Mouse (Mus musculus): ENCODE measurements at regions not wholly inside any gene's neighbourhood (a gene's known extent, or its start where the extent isn't known, plus 50 kb on each side); places are given as distances from the start of the nearest gene placed in this dataset.

DNA sequence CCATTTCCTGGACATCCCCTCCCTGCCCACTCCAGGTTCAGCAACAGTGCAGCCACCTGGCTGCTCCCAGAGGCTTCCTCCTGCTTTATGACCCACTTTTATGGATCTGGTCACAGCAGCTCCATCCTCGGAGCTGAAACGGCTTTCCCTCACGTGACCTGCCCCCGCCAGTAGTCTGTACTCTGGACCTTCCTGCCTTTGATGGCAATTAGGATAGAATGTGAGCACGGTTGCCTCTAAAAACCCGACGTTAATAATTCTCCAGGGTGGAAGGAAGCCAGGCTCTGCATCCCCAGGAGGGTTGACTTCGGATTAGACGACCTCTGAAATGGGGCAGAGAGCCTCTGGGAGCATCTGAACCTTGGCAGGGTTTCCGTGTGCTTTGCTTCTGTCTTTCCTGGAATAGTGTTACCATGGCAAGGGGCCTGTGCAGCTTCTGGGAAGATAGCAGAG, 214.0 kb downstream of the Gadd45g start:
- Histone ChIP-seq H3K36me3 (ENCODE audit: control insufficient read depth, insufficient read depth, low read length) (no peaks in the 10 kb centered on the region), H3K4me2 (ENCODE audit: low read depth, low read length) (no peak overlapping the region), H3K9ac (ENCODE audit: low read depth, low read length) (no peak overlapping the region), H3K27ac (replicated peaks; ENCODE audit: low read depth, low read length) (no peak overlapping the region), H3K9me3 (ENCODE audit: control insufficient read depth, low read length) (no peaks in the 10 kb centered on the region), H3K4me1 (ENCODE audit: control insufficient read depth, insufficient read depth, low read length) (peaks cover 7% of the 10 kb centered on the region; the same call in 1 of the 2 replicates), H3K27me3 (replicated peaks; ENCODE audit: control insufficient read depth, insufficient read depth, low read length) (no peaks in the 10 kb centered on the region), H3K4me3 (ENCODE audit: low read depth, low read length) (no peak overlapping the region)
- 47% methylated on average over 10 of the region's 10 CpGs for WGBS
- no peak for DNase-seq (ENCODE audit: low spot score)
- 0 out of 2 replicates have a peak, but pooled peaks have one; percentile 34 for ATAC-seq (ENCODE audit: low read depth)

- Histone ChIP-seq H3K27ac (replicated peaks; ENCODE audit: low read depth, low read length) (no peak overlapping the region), H3K4me2 (ENCODE audit: low read depth, low read length) (no peak overlapping the region), H3K36me3 (ENCODE audit: control insufficient read depth, insufficient read depth, low read length) (no peaks in the 10 kb centered on the region), H3K4me1 (ENCODE audit: control insufficient read depth, insufficient read depth, low read length) (peaks cover 6% of the 10 kb centered on the region; the same call in 1 of the 2 replicates), H3K9ac (ENCODE audit: low read depth, low read length) (no peak overlapping the region), H3K4me3 (ENCODE audit: low read depth, low read length) (no peak overlapping the region), H3K9me3 (ENCODE audit: control insufficient read depth, low read length) (no peaks in the 10 kb centered on the region), H3K27me3 (replicated peaks; ENCODE audit: control insufficient read depth, insufficient read depth, low read length) (no peaks in the 10 kb centered on the region)
- DNase-seq (ENCODE audit: low spot score) (no peak), ATAC-seq (ENCODE audit: low read depth) (no peak)
Observed at GRCm38 (mm10) chr13:52061454-52061853, 215.0 kb downstream of the Gadd45g start.

- H3K27ac ChIP-seq (replicated peaks; ENCODE audit: low read depth, low read length): no peak overlapping the region
- DNase-seq (ENCODE audit: low spot score) (no peak), ATAC-seq (ENCODE audit: low read depth) (no peak)
- H3K4me2 ChIP-seq (ENCODE audit: low read depth, low read length): no peak overlapping the region
- 79% methylated on average over 4 of the region's 4 CpGs for WGBS
- no peaks in the 10 kb centered on the region for H3K36me3 ChIP-seq (ENCODE audit: control insufficient read depth, insufficient read depth, low read length)
- H3K27me3 ChIP-seq (replicated peaks; ENCODE audit: control insufficient read depth, insufficient read depth, low read length): no peaks in the 10 kb centered on the region
- peaks cover 5% of the 10 kb centered on the region; the same call in 1 of the 2 replicates for H3K4me1 ChIP-seq (ENCODE audit: control insufficient read depth, insufficient read depth, low read length)
- no peak overlapping the region for H3K4me3 ChIP-seq (ENCODE audit: low read depth, low read length)
- no peak overlapping the region for H3K9ac ChIP-seq (ENCODE audit: low read depth, low read length)
- no peaks in the 10 kb centered on the region for H3K9me3 ChIP-seq (ENCODE audit: control insufficient read depth, low read length)
Observed at GRCm38 (mm10) chr13:52061881-52062280, 215.4 kb downstream of the Gadd45g start.

- Histone ChIP-seq H3K36me3 (ENCODE audit: control insufficient read depth, insufficient read depth, low read length) (no peaks in the 10 kb centered on the region), H3K4me2 (ENCODE audit: low read depth, low read length) (no peak overlapping the region)
- 86% methylated on average over 1 of the region's 1 CpGs for WGBS
Observed at GRCm38 (mm10) chr13:52062576-52062975, 216.1 kb downstream of the Gadd45g start.

GRCm38 (mm10) chr13:52065274-52065673, 218.8 kb downstream of the Gadd45g start:
- no peaks in the 10 kb centered on the region for H3K36me3 ChIP-seq (ENCODE audit: control insufficient read depth, insufficient read depth, low read length)
- no peak overlapping the region for H3K27ac ChIP-seq (replicated peaks; ENCODE audit: low read depth, low read length)
- DNase-seq (ENCODE audit: low spot score) (no peak), ATAC-seq (ENCODE audit: low read depth) (no peak)
- no peaks in the 10 kb centered on the region for H3K9me3 ChIP-seq (ENCODE audit: control insufficient read depth, low read length)
- WGBS: 70% methylated on average over 5 of the region's 5 CpGs
- no peaks in the 10 kb centered on the region for H3K27me3 ChIP-seq (replicated peaks; ENCODE audit: control insufficient read depth, insufficient read depth, low read length)
- H3K9ac ChIP-seq (ENCODE audit: low read depth, low read length): no peak overlapping the region
- peaks cover 5% of the 10 kb centered on the region; the same call in 1 of the 2 replicates for H3K4me1 ChIP-seq (ENCODE audit: control insufficient read depth, insufficient read depth, low read length)
- no peak overlapping the region for H3K4me2 ChIP-seq (ENCODE audit: low read depth, low read length)
- H3K4me3 ChIP-seq (ENCODE audit: low read depth, low read length): no peak overlapping the region

More at GRCm38 (mm10) chr13:52062576-52062975, 216.1 kb downstream of the Gadd45g start:
- Histone ChIP-seq H3K4me1 (ENCODE audit: control insufficient read depth, insufficient read depth, low read length) (peaks cover 5% of the 10 kb centered on the region; the same call in 1 of the 2 replicates), H3K27me3 (replicated peaks; ENCODE audit: control insufficient read depth, insufficient read depth, low read length) (no peaks in the 10 kb centered on the region), H3K27ac (replicated peaks; ENCODE audit: low read depth, low read length) (no peak overlapping the region), H3K9ac (ENCODE audit: low read depth, low read length) (no peak overlapping the region), H3K9me3 (ENCODE audit: control insufficient read depth, low read length) (no peaks in the 10 kb centered on the region), H3K4me3 (ENCODE audit: low read depth, low read length) (no peak overlapping the region)
- no peak for DNase-seq (ENCODE audit: low spot score)
- ATAC-seq (ENCODE audit: low read depth): no peak

GRCm38 (mm10) chr13:52065720-52066119, 219.2 kb downstream of the Gadd45g start:
- ATAC-seq (ENCODE audit: low read depth): peak; percentile 77

DNA sequence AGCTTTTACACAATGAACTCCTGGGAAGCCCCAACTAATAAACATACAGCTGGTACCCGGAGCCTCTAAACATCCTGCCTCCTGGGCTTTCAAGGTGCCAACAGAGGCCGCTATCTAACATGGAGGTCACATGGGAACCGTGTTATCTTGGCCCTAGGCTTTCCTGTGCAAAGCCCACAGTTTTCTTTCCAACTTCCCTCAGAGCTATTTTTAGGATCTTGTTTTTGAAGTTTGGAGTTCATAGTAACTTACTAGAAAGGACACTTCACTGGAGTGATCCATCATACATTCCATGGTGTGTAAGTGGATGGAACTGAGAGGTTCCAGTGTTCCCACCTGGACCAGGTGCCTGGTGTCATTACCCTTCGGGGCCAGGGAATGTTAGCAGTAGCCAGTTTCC, 220.6 kb downstream of the Gadd45g start:
- DNase-seq (ENCODE audit: low spot score): peak; percentile 28
- H3K36me3 ChIP-seq (ENCODE audit: control insufficient read depth, insufficient read depth, low read length): no peaks in the 10 kb centered on the region
- H3K9ac ChIP-seq (ENCODE audit: low read depth, low read length): no peak overlapping the region
- no peaks in the 10 kb centered on the region for H3K9me3 ChIP-seq (ENCODE audit: control insufficient read depth, low read length)
- no peak overlapping the region for H3K27ac ChIP-seq (replicated peaks; ENCODE audit: low read depth, low read length)
- no peak for ATAC-seq (ENCODE audit: low read depth)
- 61% methylated on average over 4 of the region's 4 CpGs for WGBS
- no peak overlapping the region for H3K4me3 ChIP-seq (ENCODE audit: low read depth, low read length)
- H3K4me2 ChIP-seq (ENCODE audit: low read depth, low read length): no peak overlapping the region
- peaks cover 3% of the 10 kb centered on the region; the same call in 1 of the 2 replicates for H3K4me1 ChIP-seq (ENCODE audit: control insufficient read depth, insufficient read depth, low read length)
- H3K27me3 ChIP-seq (replicated peaks; ENCODE audit: control insufficient read depth, insufficient read depth, low read length): no peaks in the 10 kb centered on the region

More at GRCm38 (mm10) chr13:52065720-52066119, 219.2 kb downstream of the Gadd45g start:
- Histone ChIP-seq H3K9ac (ENCODE audit: low read depth, low read length) (no peak overlapping the region), H3K36me3 (ENCODE audit: control insufficient read depth, insufficient read depth, low read length) (no peaks in the 10 kb centered on the region), H3K9me3 (ENCODE audit: control insufficient read depth, low read length) (no peaks in the 10 kb centered on the region), H3K4me3 (ENCODE audit: low read depth, low read length) (no peak overlapping the region), H3K27ac (replicated peaks; ENCODE audit: low read depth, low read length) (no peak overlapping the region), H3K4me1 (ENCODE audit: control insufficient read depth, insufficient read depth, low read length) (peaks cover 3% of the 10 kb centered on the region; the same call in 1 of the 2 replicates), H3K4me2 (ENCODE audit: low read depth, low read length) (no peak overlapping the region), H3K27me3 (replicated peaks; ENCODE audit: control insufficient read depth, insufficient read depth, low read length) (no peaks in the 10 kb centered on the region)
- DNase-seq (ENCODE audit: low spot score): peak; percentile 70
- WGBS: 38% methylated on average over 6 of the region's 6 CpGs

DNA sequence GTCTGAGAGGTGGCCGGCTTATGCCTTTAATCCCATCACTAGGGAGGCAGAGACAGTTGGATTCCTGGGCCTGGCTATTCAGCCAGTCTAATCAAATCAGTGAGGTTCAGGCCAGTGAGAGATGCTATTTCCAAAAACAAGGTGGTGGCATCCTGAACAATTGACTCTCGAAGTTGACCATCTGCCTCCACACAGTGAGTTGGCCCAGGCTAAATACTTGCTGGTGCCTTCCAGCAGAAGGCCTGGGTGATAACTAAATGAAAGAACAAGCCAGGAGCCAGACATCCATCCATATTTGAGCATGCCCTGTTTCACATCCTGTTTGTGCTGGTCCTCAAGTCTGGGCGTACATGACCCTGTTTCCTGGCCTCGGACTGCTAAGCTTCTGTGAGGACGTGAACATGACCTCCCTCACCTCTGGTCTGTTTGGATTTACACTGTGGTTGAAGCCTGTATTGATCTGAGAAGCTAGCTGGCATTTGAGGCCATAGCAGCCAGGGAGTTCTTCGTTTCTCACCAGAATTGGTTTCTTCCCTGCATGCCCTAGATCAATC, 222.5 kb downstream of the Gadd45g start:
- H3K9ac ChIP-seq (ENCODE audit: low read depth, low read length): no peak overlapping the region
- WGBS: 67% methylated on average over 6 of the region's 6 CpGs
- no peaks in the 10 kb centered on the region for H3K27me3 ChIP-seq (replicated peaks; ENCODE audit: control insufficient read depth, insufficient read depth, low read length)
- no peak overlapping the region for H3K4me2 ChIP-seq (ENCODE audit: low read depth, low read length)
- no peak overlapping the region for H3K4me3 ChIP-seq (ENCODE audit: low read depth, low read length)
- ATAC-seq (ENCODE audit: low read depth) (no peak), DNase-seq (ENCODE audit: low spot score) (no peak)
- H3K36me3 ChIP-seq (ENCODE audit: control insufficient read depth, insufficient read depth, low read length): no peaks in the 10 kb centered on the region
- H3K27ac ChIP-seq (replicated peaks; ENCODE audit: low read depth, low read length): no peak overlapping the region
- H3K9me3 ChIP-seq (ENCODE audit: control insufficient read depth, low read length): no peaks in the 10 kb centered on the region
- peaks cover 3% of the 10 kb centered on the region; the same call in 1 of the 2 replicates for H3K4me1 ChIP-seq (ENCODE audit: control insufficient read depth, insufficient read depth, low read length)

- Histone ChIP-seq H3K4me1 (ENCODE audit: control insufficient read depth, insufficient read depth, low read length) (peaks cover 3% of the 10 kb centered on the region; the same call in 1 of the 2 replicates), H3K4me3 (ENCODE audit: low read depth, low read length) (no peak overlapping the region), H3K4me2 (ENCODE audit: low read depth, low read length) (no peak overlapping the region), H3K9me3 (ENCODE audit: control insufficient read depth, low read length) (no peaks in the 10 kb centered on the region), H3K9ac (ENCODE audit: low read depth, low read length) (no peak overlapping the region), H3K27me3 (replicated peaks; ENCODE audit: control insufficient read depth, insufficient read depth, low read length) (no peaks in the 10 kb centered on the region), H3K27ac (replicated peaks; ENCODE audit: low read depth, low read length) (no peak overlapping the region), H3K36me3 (ENCODE audit: control insufficient read depth, insufficient read depth, low read length) (no peaks in the 10 kb centered on the region)
- WGBS: 68% methylated on average over 3 of the region's 3 CpGs
- ATAC-seq (ENCODE audit: low read depth): no peak
- no peak for DNase-seq (ENCODE audit: low spot score)
Observed at GRCm38 (mm10) chr13:52069714-52070113, 223.2 kb downstream of the Gadd45g start.

Measured in embryonic facial prominence, embryonic 14.5 days (tissue).